Mouse (Mus musculus) kidney, embryonic 16.5 days (tissue): ENCODE measurements around the gene Tubg1. TPM values are rescaled to one million over a fixed set of nuclear protein-coding genes. Genes with fewer than 3 reads are reported as not detected.

ENCODE experiments used
- ATAC-seq: fragments of 200-750 bp; cut with Nextera tagmentation; 2 replicates; pipeline ENCODE4 v1.8.0; 2017; ENCODE audit warnings: moderate TSS enrichment; ENCODE audit not compliant: low FRiP score, low TSS enrichment
- H3K27ac ChIP-seq: fragments of 300-500 bp; sonication (generic); 2 replicates; pipeline ENCODE4 v1.5.1; 2014; ENCODE audit warnings: low read length
- H3K27me3 ChIP-seq: fragments of 300-500 bp; sonication (generic); 2 replicates; pipeline ENCODE4 v1.6.1; 2014; ENCODE audit warnings: low read length, control low read depth, mixed read lengths; ENCODE audit not compliant: insufficient read depth
- H3K36me3 ChIP-seq: fragments of 300-500 bp; sonication (generic); 2 replicates; pipeline ENCODE4 v1.6.1; 2014; ENCODE audit warnings: low read length, control low read depth, mixed read lengths; ENCODE audit not compliant: insufficient read depth
- H3K4me1 ChIP-seq: fragments of 300-500 bp; sonication (generic); 2 replicates; pipeline ENCODE4 v1.6.1; 2014; ENCODE audit warnings: low read length, control low read depth, mixed read lengths; ENCODE audit not compliant: insufficient read depth
- H3K4me2 ChIP-seq: fragments of 300-500 bp; sonication (generic); replicated peaks from 2 replicates; pipeline ENCODE4 v1.6.1; 2014; ENCODE audit warnings: low read depth, low read length
- H3K4me3 ChIP-seq: fragments of 300-500 bp; sonication (generic); 2 replicates; pipeline ENCODE4 v1.5.1; 2014; ENCODE audit warnings: mild to moderate bottlenecking, low read length
- H3K9ac ChIP-seq: fragments of 300-500 bp; sonication (generic); replicated peaks from 2 replicates; pipeline ENCODE4 v1.6.1; 2014; ENCODE audit warnings: low read length
- H3K9me3 ChIP-seq: fragments of 300-500 bp; sonication (generic); 2 replicates; pipeline ENCODE4 v1.6.1; 2016; ENCODE audit warnings: low read length, control low read depth
- WGBS: fragments of 180-500 bp; shearing (Covaris S2); extraction: QIAGEN DNeasy Blood & Tissue Kit; methylation state at CpG from one replicate; pipeline ENCODE4 v1.1.7; 2014; 5-methylcytosine and 5-hydroxymethylcytosine counted together
- polyA plus RNA-seq: library from polyadenylated mRNA; unstranded; fragments of >200 nt; fragmentation: Nextera tagmentation; extraction: Ambion mirVana; gene quantifications from 2 replicates; pipeline ENCODE4 v1.2.1, GENCODE M21; 2015

Tubg1 gene
- polyA plus RNA-seq, 1 experiment from 2014 or later = 98.2 TPM

GRCm38 (mm10) chr11:101083083-101083697 is 36.5 kb upstream of the Tubg1 start:
- peak overlapping the region; percentile 95 for H3K9ac ChIP-seq
- H3K36me3 ChIP-seq = peaks cover 4% of the 10 kb centered on the region; the same call in 1 of the 2 replicates
- H3K4me3 ChIP-seq = peak overlapping the region; percentile 90
- H3K4me1 ChIP-seq = peaks cover 35% of the 10 kb centered on the region
- peak overlapping the region; percentile 89 for H3K4me2 ChIP-seq
- no peak for ATAC-seq
- H3K9me3 ChIP-seq = no peaks in the 10 kb centered on the region
- H3K27ac ChIP-seq = peak overlapping the region; percentile 91
- peaks cover 33% of the 10 kb centered on the region for H3K27me3 ChIP-seq
- 24% methylated on average over 19 of the region's 19 CpGs for WGBS

- H3K4me3 ChIP-seq = no peak overlapping the region
- H3K27me3 ChIP-seq = peaks cover 22% of the 10 kb centered on the region
- H3K27ac ChIP-seq = no peak overlapping the region
- ATAC-seq = no peak
- no peak overlapping the region for H3K4me2 ChIP-seq
- H3K9ac ChIP-seq = no peak overlapping the region
- peaks cover 36% of the 10 kb centered on the region for H3K4me1 ChIP-seq
- no peaks in the 10 kb centered on the region for H3K9me3 ChIP-seq
- WGBS = 88% methylated on average over 14 of the region's 14 CpGs
- H3K36me3 ChIP-seq = peaks cover 4% of the 10 kb centered on the region; the same call in 1 of the 2 replicates
These were observed 35.5 kb upstream of the Tubg1 start for GRCm38 (mm10) chr11:101084246-101084645.

GRCm38 (mm10) chr11:101084811-101085210 is 34.9 kb upstream of the Tubg1 start:
- ATAC-seq = no peak
- peaks cover 17% of the 10 kb centered on the region for H3K27me3 ChIP-seq
- no peak overlapping the region for H3K4me2 ChIP-seq
- H3K27ac ChIP-seq = no peak overlapping the region
- 90% methylated on average over 12 of the region's 12 CpGs for WGBS
- no peak overlapping the region for H3K4me3 ChIP-seq
- no peaks in the 10 kb centered on the region for H3K9me3 ChIP-seq
- H3K36me3 ChIP-seq = peaks cover 8% of the 10 kb centered on the region; the same call in 1 of the 2 replicates
- H3K4me1 ChIP-seq = peaks cover 30% of the 10 kb centered on the region
- no peak overlapping the region for H3K9ac ChIP-seq

- Histone ChIP-seq H3K27me3 (peaks cover 7% of the 10 kb centered on the region), H3K4me1 (peaks cover 30% of the 10 kb centered on the region), H3K9ac (peak overlapping the region; percentile 79), H3K4me2 (no peak overlapping the region), H3K4me3 (no peak overlapping the region), H3K36me3 (peaks cover 18% of the 10 kb centered on the region), H3K9me3 (no peaks in the 10 kb centered on the region), H3K27ac (peak overlapping the region; percentile 90; the same call in 1 of the 2 replicates)
- no peak for ATAC-seq
- WGBS = 92% methylated on average over 18 of the region's 18 CpGs
These were observed 34.0 kb upstream of the Tubg1 start for GRCm38 (mm10) chr11:101085617-101086322.

GRCm38 (mm10) chr11:101086323-101086674 is 33.4 kb upstream of the Tubg1 start:
- H3K36me3 ChIP-seq = peaks cover 23% of the 10 kb centered on the region
- no peaks in the 10 kb centered on the region for H3K9me3 ChIP-seq
- peaks cover 2% of the 10 kb centered on the region; the same call in 1 of the 2 replicates for H3K27me3 ChIP-seq
- ATAC-seq = no peak
- 74% methylated on average over 6 of the region's 6 CpGs for WGBS
- peak overlapping the region; percentile 76 for H3K4me3 ChIP-seq
- H3K4me2 ChIP-seq = peak overlapping the region; percentile 63
- H3K9ac ChIP-seq = peak overlapping the region; percentile 79
- H3K4me1 ChIP-seq = peaks cover 30% of the 10 kb centered on the region
- peak overlapping the region; percentile 90 for H3K27ac ChIP-seq

GRCm38 (mm10) chr11:101086756-101087681 is 32.7 kb upstream of the Tubg1 start, which contains the start of gene Mlx:
Mlx (plus strand) TSS chr11:101087277.
- H3K4me1 ChIP-seq = peaks cover 30% of the 10 kb centered on the region
- WGBS = 1% methylated on average over 52 of the region's 52 CpGs
- no peaks in the 10 kb centered on the region for H3K9me3 ChIP-seq
- peak within 1 kb of the TSS; percentile 79 for H3K9ac ChIP-seq
- H3K4me2 ChIP-seq = peak within 1 kb of the TSS; percentile 63
- peak within 1 kb of the TSS; percentile 90 for H3K27ac ChIP-seq
- H3K4me3 ChIP-seq = peak within 1 kb of the TSS; percentile 76
- H3K27me3 ChIP-seq = no peaks in the 10 kb centered on the region
- peaks cover 31% of the 10 kb centered on the region for H3K36me3 ChIP-seq
- peak; percentile 86 for ATAC-seq

- Histone ChIP-seq H3K9me3 (no peaks in the 10 kb centered on the region), H3K9ac (peak overlapping the region; percentile 79), H3K27me3 (no peaks in the 10 kb centered on the region), H3K4me2 (peak overlapping the region; percentile 63), H3K36me3 (peaks cover 37% of the 10 kb centered on the region), H3K27ac (peak overlapping the region; percentile 90), H3K4me3 (peak overlapping the region; percentile 76), H3K4me1 (peaks cover 30% of the 10 kb centered on the region)
- 11% methylated on average over 8 of the region's 8 CpGs for WGBS
- ATAC-seq = no peak
These were observed 32.1 kb upstream of the Tubg1 start for GRCm38 (mm10) chr11:101087682-101088055.

- H3K36me3 ChIP-seq = peaks cover 47% of the 10 kb centered on the region
- no peak overlapping the region for H3K9ac ChIP-seq
These were observed 29.8 kb upstream of the Tubg1 start for GRCm38 (mm10) chr11:101089931-101090330.

GRCm38 (mm10) chr11:101094930-101095313 is 24.8 kb upstream of the Tubg1 start:
- Histone ChIP-seq H3K9me3 (no peaks in the 10 kb centered on the region), H3K36me3 (peaks cover 64% of the 10 kb centered on the region), H3K4me3 (peak overlapping the region; percentile 80), H3K27ac (0 out of 2 replicates have a peak overlapping the region, but pooled peaks have one; percentile 43), H3K9ac (peak overlapping the region; percentile 80), H3K4me2 (peak overlapping the region; percentile 92), H3K27me3 (no peaks in the 10 kb centered on the region), H3K4me1 (peaks cover 13% of the 10 kb centered on the region)
- ATAC-seq = no peak; the same call in none of the 2 replicates
- WGBS = under 1% methylated on average over 18 of the region's 18 CpGs

More at GRCm38 (mm10) chr11:101089931-101090330, 29.8 kb upstream of the Tubg1 start:
- no peak for ATAC-seq
- H3K27me3 ChIP-seq = no peaks in the 10 kb centered on the region
- H3K4me1 ChIP-seq = peaks cover 32% of the 10 kb centered on the region
- no peak overlapping the region for H3K27ac ChIP-seq
- no peaks in the 10 kb centered on the region for H3K9me3 ChIP-seq
- H3K4me3 ChIP-seq = no peak overlapping the region
- 81% methylated on average over 1 of the region's 1 CpGs for WGBS
- H3K4me2 ChIP-seq = no peak overlapping the region
